Mouse (Mus musculus): ENCODE data around the gene Dcxr. TPM values are rescaled to one million over a fixed set of nuclear protein-coding genes. Genes with fewer than 3 reads are reported as not detected.
A peak's percentile ranks its signal among the peaks of the same experiment; 100 is the strongest.

Gene Dcxr
- polyA plus RNA-seq, 1 experiment from 2014 or later = 27.2 TPM

DNA sequence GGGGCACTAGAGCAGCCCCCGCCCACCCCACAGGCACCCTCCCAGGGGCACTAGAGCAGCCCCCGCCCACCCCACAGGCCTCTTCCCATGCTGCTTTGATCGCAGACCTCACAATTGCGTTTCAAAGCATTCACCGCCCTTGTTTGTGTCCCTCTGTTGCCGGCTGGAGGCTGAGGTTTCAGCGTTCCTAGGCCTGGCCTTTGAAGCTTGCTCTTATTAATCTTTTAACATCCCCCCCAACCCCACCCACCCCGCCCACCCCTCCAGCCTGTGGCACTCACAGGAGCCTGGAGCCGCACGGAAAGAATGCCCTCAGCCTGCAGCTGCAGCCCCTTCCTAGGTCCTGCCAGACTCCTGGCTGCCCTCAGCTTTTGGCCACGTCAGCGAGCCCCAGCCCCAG is 19.9 kb downstream of the Dcxr start:
- no peaks in the 10 kb centered on the region for H3K27me3 ChIP-seq (ENCODE audit: insufficient read depth, low read length)
- peak overlapping the region; percentile 65; the same call in 1 of the 2 replicates for H3K27ac ChIP-seq (ENCODE audit: low read depth)
- no peak overlapping the region; the same call in 1 of the 2 replicates for H3K4me2 ChIP-seq
- peaks cover 44% of the 10 kb centered on the region for H3K36me3 ChIP-seq (ENCODE audit: insufficient read depth)
- no peak overlapping the region for H3K4me3 ChIP-seq (ENCODE audit: low read depth, low read length)
- DNase-seq (no peak), ATAC-seq (ENCODE audit: insufficient read depth) (no peak)
- H3K9me3 ChIP-seq (ENCODE audit: low read depth, low read length) = no peaks in the 10 kb centered on the region
- TF ChIP-seq CTCF (IDR thresholded peaks at IDR 0.05; ENCODE audit: low read depth) = no peak
- 16% methylated on average over 12 of the region's 12 CpGs for whole genome bisulfite sequencing
- peaks cover 22% of the 10 kb centered on the region for H3K4me1 ChIP-seq (ENCODE audit: insufficient read depth)
- 0 out of 2 replicates have a peak overlapping the region, but pooled peaks have one; percentile 34 for H3K9ac ChIP-seq

DNA sequence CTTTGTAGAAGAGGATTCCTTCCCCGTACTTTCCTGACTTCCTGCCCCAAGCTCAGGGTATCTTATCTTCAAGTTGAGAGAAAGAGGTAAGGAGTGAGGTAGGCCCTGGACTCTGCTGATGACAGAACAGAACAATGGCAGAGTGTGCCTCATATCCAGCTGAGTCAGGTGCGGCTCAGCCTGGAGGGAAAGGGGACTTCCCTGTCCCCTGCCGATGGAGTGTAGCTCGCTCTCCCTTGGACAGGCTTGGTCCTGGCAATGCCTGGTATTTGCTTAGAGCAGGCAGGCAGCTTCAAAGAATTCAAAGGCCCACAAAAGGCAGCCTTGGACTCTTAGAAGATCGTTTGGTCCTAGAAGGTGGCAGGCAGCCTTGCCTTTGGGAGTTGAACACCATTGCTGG is 21.0 kb downstream of the Dcxr start:
- H3K4me1 ChIP-seq (ENCODE audit: insufficient read depth) = peaks cover 22% of the 10 kb centered on the region
- no peak overlapping the region for H3K4me3 ChIP-seq (ENCODE audit: low read depth, low read length)
- no peak for ATAC-seq (ENCODE audit: insufficient read depth)
- no peak overlapping the region for H3K9ac ChIP-seq
- no peak for TF ChIP-seq CTCF (IDR thresholded peaks at IDR 0.05; ENCODE audit: low read depth)
- no peak for DNase-seq
- no peaks in the 10 kb centered on the region for H3K27me3 ChIP-seq (ENCODE audit: insufficient read depth, low read length)
- no peak overlapping the region for H3K4me2 ChIP-seq
- H3K27ac ChIP-seq (ENCODE audit: low read depth) = peak overlapping the region; percentile 65
- no peaks in the 10 kb centered on the region for H3K9me3 ChIP-seq (ENCODE audit: low read depth, low read length)
- WGBS = 47% methylated on average over 5 of the region's 5 CpGs
- peaks cover 48% of the 10 kb centered on the region for H3K36me3 ChIP-seq (ENCODE audit: insufficient read depth)

DNA sequence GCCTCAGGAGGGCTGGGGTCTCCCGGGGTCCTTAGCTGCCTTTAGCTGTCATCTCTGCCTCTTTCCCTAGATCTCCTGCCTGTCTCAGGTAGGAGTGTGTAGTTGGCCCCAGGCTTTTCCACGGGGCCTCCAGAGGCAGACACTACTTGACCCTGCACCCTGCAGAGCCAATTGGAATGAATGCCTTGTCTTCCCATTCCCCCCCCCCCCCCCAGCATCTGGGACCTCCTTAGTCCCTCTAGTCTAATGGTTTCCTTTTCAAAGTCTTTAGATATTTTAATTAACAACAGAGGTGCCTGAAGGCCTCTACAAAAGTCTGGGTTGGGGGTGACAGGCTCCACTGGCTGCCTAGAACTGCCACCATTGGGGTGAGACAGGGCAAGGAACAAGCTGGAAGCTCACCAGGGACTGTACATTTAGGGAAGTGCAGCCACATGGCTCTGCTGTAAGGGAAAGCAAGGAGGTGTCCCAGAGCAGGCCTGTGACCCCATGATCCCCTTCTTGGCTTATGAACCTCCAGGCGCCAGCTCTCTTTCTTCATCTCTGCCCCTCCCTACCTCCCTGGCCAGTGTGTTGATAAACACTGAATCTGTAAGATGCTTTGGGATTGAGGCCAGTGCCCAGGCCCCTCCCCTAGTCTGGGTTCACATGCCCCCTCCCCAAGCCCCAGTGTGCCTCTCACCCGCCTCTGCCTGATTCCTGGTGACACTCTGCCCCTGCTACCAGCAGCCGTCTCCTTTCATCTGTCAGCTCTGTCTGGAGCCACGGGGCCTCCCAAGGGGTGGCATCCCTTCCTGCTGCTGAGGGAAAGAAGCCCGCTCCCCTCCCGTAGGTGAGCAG is 22.4 kb downstream of the Dcxr start:
- DNase-seq (peak; percentile 75), ATAC-seq (ENCODE audit: insufficient read depth) (peak; percentile 54)
- Histone ChIP-seq H3K4me3 (ENCODE audit: low read depth, low read length) (no peak overlapping the region), H3K27ac (ENCODE audit: low read depth) (peak overlapping the region; percentile 40), H3K9ac (no peak overlapping the region), H3K4me1 (ENCODE audit: insufficient read depth) (peaks cover 22% of the 10 kb centered on the region), H3K36me3 (ENCODE audit: insufficient read depth) (peaks cover 49% of the 10 kb centered on the region), H3K9me3 (ENCODE audit: low read depth, low read length) (no peaks in the 10 kb centered on the region), H3K27me3 (ENCODE audit: insufficient read depth, low read length) (no peaks in the 10 kb centered on the region), H3K4me2 (no peak overlapping the region)
- 29% methylated on average over 8 of the region's 8 CpGs for WGBS
- no peak for TF ChIP-seq CTCF (IDR thresholded peaks at IDR 0.05; ENCODE audit: low read depth)

DNA sequence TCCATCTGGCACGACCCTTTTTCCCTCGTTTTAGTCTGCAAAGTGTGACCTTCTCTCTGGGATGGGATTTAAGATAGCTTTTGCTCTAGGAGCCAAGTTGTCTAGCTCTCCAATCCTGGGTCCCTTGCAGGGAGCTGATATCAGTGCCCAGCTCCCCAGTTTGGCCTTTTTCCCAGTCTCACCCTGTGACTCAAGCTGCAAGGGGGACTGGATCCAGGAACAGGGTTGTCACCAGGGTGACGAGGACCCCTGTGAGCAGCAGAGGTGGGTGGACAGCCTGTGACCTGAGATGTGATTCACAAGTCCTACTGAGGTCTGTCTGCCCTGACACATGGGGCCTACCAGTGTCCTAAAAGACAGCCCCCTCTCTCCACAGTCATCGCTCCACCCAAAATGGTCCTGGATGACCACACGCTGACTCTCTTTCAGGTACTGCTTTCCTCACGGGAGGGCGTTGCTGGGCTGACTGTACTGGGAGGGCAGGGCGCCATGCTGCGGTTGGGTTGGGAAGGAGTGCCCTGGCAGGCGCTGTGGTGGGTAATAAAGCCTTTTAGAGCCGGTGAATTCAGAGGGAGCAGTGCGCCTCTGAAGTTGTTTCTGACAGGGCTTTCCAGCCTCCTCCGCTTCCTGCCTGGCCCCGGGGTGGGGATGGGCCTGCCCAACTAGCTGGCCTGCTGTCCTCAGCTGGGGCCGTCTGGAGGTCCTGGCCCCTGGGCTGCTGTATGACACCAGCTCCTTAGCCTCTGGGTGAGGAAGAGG is 23.2 kb downstream of the Dcxr start:
- H3K4me3 ChIP-seq (ENCODE audit: low read depth, low read length) = no peak overlapping the region
- peak; percentile 36 for DNase-seq
- peak overlapping the region; percentile 6 for H3K27ac ChIP-seq (ENCODE audit: low read depth)

DNA sequence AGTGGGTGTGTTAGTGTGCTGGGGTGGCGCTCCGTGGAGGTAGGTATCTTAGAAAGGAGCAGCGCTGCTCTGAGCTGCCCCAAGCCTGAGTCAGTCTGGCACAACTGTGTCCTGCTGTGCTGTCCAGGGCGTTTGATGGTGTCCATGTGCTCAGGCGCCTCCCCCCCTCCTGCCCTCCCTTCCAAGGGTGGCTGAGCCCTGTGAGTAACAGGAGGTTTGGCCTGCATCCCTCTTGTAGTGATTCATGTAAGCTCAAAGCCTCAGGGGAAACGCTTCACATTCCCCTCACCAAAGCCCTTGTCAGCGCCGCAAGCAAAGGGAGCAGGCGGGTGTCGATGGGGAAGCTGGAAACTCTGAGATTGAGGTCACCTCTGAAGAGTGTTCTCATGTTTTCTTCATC is 29.3 kb downstream of the Dcxr start:
- no peak overlapping the region for H3K4me2 ChIP-seq
- 42% methylated on average over 10 of the region's 10 CpGs for WGBS
- H3K4me3 ChIP-seq (ENCODE audit: low read depth, low read length) = no peak overlapping the region
- no peaks in the 10 kb centered on the region; the same call in 1 of the 2 replicates for H3K4me1 ChIP-seq (ENCODE audit: insufficient read depth)
- H3K36me3 ChIP-seq (ENCODE audit: insufficient read depth) = peaks cover 53% of the 10 kb centered on the region
- H3K27me3 ChIP-seq (ENCODE audit: insufficient read depth, low read length) = no peaks in the 10 kb centered on the region
- H3K9me3 ChIP-seq (ENCODE audit: low read depth, low read length) = no peaks in the 10 kb centered on the region
- DNase-seq (peak; percentile 45), ATAC-seq (ENCODE audit: insufficient read depth) (no peak)
- no peak overlapping the region for H3K9ac ChIP-seq
- TF ChIP-seq CTCF (IDR thresholded peaks at IDR 0.05; ENCODE audit: low read depth) = no peak
- H3K27ac ChIP-seq (ENCODE audit: low read depth) = peak overlapping the region; percentile 21; the same call in 1 of the 2 replicates

More for the DNA sequence above, 23.2 kb downstream of the Dcxr start:
- Histone ChIP-seq H3K4me2 (no peak overlapping the region), H3K27me3 (ENCODE audit: insufficient read depth, low read length) (no peaks in the 10 kb centered on the region), H3K4me1 (ENCODE audit: insufficient read depth) (peaks cover 22% of the 10 kb centered on the region), H3K9me3 (ENCODE audit: low read depth, low read length) (no peaks in the 10 kb centered on the region), H3K9ac (0 out of 2 replicates have a peak overlapping the region, but pooled peaks have one; percentile 13), H3K36me3 (ENCODE audit: insufficient read depth) (peaks cover 48% of the 10 kb centered on the region)
- 45% methylated on average over 15 of the region's 15 CpGs for WGBS
- TF ChIP-seq CTCF (IDR thresholded peaks at IDR 0.05; ENCODE audit: low read depth) = no peak
- no peak; the same call in 1 of the 2 replicates for ATAC-seq (ENCODE audit: insufficient read depth)

DNA sequence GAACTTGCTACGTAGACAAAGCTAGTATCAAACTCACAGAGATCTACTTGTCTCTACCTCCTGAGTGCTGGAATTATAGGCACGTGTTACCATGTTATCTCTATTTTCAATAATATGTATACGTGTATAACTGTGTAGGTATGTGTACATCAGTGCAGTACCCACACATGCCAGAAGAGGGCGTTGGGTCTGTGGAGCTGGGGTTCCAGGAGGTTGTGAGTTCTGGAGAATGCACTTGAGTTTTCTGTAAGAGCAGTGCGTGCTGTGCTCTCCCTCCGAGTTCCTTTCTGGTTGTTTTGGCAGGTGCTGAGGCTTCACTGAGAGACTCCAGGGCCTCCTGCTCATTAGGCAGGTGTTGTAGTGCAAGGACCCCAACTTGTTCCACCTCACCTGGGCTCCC is 30.5 kb downstream of the Dcxr start:
- H3K27me3 ChIP-seq (ENCODE audit: insufficient read depth, low read length) = no peaks in the 10 kb centered on the region
- peak; percentile 57 for TF ChIP-seq CTCF (IDR thresholded peaks at IDR 0.05; ENCODE audit: low read depth)
- H3K27ac ChIP-seq (ENCODE audit: low read depth) = no peak overlapping the region
- WGBS = 89% methylated on average over 6 of the region's 6 CpGs
- no peak overlapping the region for H3K4me2 ChIP-seq
- no peaks in the 10 kb centered on the region for H3K9me3 ChIP-seq (ENCODE audit: low read depth, low read length)
- ATAC-seq (ENCODE audit: insufficient read depth) (no peak), DNase-seq (peak; percentile 20)
- no peak overlapping the region for H3K4me3 ChIP-seq (ENCODE audit: low read depth, low read length)
- H3K9ac ChIP-seq = no peak overlapping the region
- H3K4me1 ChIP-seq (ENCODE audit: insufficient read depth) = no peaks in the 10 kb centered on the region; the same call in 1 of the 2 replicates
- H3K36me3 ChIP-seq (ENCODE audit: insufficient read depth) = peaks cover 49% of the 10 kb centered on the region

DNA sequence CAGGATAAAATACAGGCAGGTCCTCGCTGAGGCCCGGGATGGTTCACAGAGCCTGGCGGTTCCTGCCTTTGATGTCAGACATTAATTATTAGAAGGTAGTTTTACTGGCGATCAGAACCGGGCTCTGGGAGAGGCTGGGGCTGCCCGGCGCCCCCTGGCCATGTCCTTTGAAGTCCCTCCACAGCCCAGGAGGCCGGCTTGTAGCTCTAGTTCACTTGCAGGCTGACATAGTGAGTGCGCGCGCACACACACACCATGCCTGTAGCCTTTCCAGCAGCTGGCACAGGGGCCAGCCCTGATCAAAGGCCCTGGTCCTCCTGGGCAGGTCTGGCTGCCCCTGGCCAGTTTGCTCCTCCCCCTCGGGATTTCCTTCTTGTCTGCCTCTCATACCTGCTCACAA is 31.4 kb downstream of the Dcxr start:
- Histone ChIP-seq H3K9ac (no peak overlapping the region), H3K36me3 (ENCODE audit: insufficient read depth) (peaks cover 46% of the 10 kb centered on the region), H3K27me3 (ENCODE audit: insufficient read depth, low read length) (no peaks in the 10 kb centered on the region), H3K4me2 (peak overlapping the region; percentile 2; the same call in 1 of the 2 replicates), H3K27ac (ENCODE audit: low read depth) (peak overlapping the region; percentile 33), H3K4me3 (ENCODE audit: low read depth, low read length) (no peak overlapping the region), H3K4me1 (ENCODE audit: insufficient read depth) (no peaks in the 10 kb centered on the region; the same call in 1 of the 2 replicates), H3K9me3 (ENCODE audit: low read depth, low read length) (no peaks in the 10 kb centered on the region)
- DNase-seq (peak; percentile 41), ATAC-seq (ENCODE audit: insufficient read depth) (peak; percentile 59)
- WGBS = 27% methylated on average over 12 of the region's 12 CpGs
- TF ChIP-seq CTCF (IDR thresholded peaks at IDR 0.05; ENCODE audit: low read depth) = no peak

All from lung, embryonic 14.5 days (tissue).